Mouse (Mus musculus) neural tube, embryonic 15.5 days (tissue): ENCODE data around the gene Ccl28. TPM values are rescaled to one million over a fixed set of nuclear protein-coding genes. Genes with fewer than 3 reads are reported as not detected.
A peak's percentile ranks its signal among the peaks of the same experiment; 100 is the strongest.

Source experiments
- ATAC-seq: fragments of 200-750 bp; cut with Nextera tagmentation; 2 replicates; pipeline ENCODE4 v1.8.0; 2017; ENCODE audit warnings: mild to moderate bottlenecking, moderate TSS enrichment, moderate library complexity; ENCODE audit not compliant: low FRiP score
- H3K27ac ChIP-seq: fragments of 300-500 bp; sonication (generic); replicated peaks from 2 replicates; pipeline ENCODE4 v1.5.1; 2015; ENCODE audit warnings: mild to moderate bottlenecking, inconsistent platforms
- H3K27me3 ChIP-seq: fragments of 300-500 bp; sonication (generic); replicated peaks from 2 replicates; pipeline ENCODE4 v1.6.1; 2015; ENCODE audit warnings: inconsistent platforms
- H3K36me3 ChIP-seq: fragments of 300-500 bp; sonication (generic); 2 replicates; pipeline ENCODE4 v1.6.1; 2015; ENCODE audit warnings: inconsistent platforms
- H3K4me1 ChIP-seq: fragments of 300-500 bp; sonication (generic); 2 replicates; pipeline ENCODE4 v1.6.1; 2015; ENCODE audit warnings: inconsistent platforms
- H3K4me2 ChIP-seq: fragments of 300-500 bp; sonication (generic); 2 replicates; pipeline ENCODE4 v1.6.1; 2015; ENCODE audit warnings: inconsistent platforms, mild to moderate bottlenecking, moderate library complexity
- H3K4me3 ChIP-seq: fragments of 300-500 bp; sonication (generic); replicated peaks from 2 replicates; pipeline ENCODE4 v1.5.1; 2015; ENCODE audit warnings: mild to moderate bottlenecking, inconsistent platforms
- H3K9ac ChIP-seq: fragments of 300-500 bp; sonication (generic); replicated peaks from 2 replicates; pipeline ENCODE4 v1.6.1; 2015; ENCODE audit warnings: mild to moderate bottlenecking, inconsistent platforms
- H3K9me3 ChIP-seq: fragments of 300-500 bp; sonication (generic); replicated peaks from 2 replicates; pipeline ENCODE4 v1.6.1; 2016; ENCODE audit warnings: inconsistent platforms
- WGBS: fragments of 180-500 bp; shearing (Covaris S2); methylation state at CpG from one replicate; pipeline ENCODE4 v1.1.7; 2015; ENCODE audit warnings: mixed read lengths; 5-methylcytosine and 5-hydroxymethylcytosine counted together
- polyA plus RNA-seq: library from polyadenylated mRNA; unstranded; fragments of >200 nt; fragmentation: Nextera tagmentation; extraction: Ambion mirVana; gene quantifications from 2 replicates; pipeline ENCODE4 v1.2.1, GENCODE M21; 2015

Ccl28 gene
- polyA plus RNA-seq, 1 experiment from 2014 or later, result 0.41 TPM

DNA sequence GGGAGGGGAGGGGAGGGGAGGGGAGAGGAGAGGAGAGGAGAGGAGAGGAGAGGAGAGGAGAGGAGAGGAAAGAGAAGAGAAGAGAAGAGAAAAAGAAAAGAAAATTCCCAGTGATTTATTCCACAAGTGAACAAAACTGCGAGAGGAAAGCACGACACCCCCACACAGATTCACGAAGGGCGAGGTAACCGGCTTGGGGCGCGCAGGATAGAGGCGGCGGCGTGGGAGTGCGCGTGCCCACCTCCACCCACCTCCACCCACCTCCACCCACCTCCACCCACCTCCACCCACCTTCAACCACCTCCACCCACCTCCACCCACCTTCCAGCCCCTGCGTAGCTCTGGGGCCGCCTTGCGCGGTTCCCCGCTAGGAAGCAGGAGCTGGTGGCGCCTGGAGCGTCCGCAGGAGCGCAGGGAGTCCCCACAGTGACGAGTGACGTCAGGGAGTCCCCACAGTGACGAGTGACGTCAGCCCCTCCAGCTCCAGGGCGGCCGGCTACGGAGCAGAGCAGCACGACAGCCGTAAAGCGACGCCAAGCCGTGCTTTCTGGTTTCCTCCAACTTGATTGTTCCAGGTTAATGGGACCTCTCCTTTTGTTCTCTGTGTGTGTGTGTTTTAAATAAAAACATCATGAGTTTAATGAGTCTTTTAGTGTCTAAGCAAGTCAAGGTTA, 8.0 kb downstream of the Ccl28 start:
- Histone ChIP-seq H3K27me3 (peaks cover 3% of the 10 kb centered on the region; the same call in 1 of the 2 replicates), H3K4me3 (peak overlapping the region; percentile 51), H3K9me3 (no peaks in the 10 kb centered on the region), H3K9ac (peak overlapping the region; percentile 41), H3K4me1 (no peaks in the 10 kb centered on the region), H3K36me3 (no peaks in the 10 kb centered on the region), H3K27ac (peak overlapping the region; percentile 65), H3K4me2 (peak overlapping the region; percentile 71)
- ATAC-seq, result peak; percentile 97
- WGBS, result 9% methylated on average over 27 of the region's 33 CpGs

DNA sequence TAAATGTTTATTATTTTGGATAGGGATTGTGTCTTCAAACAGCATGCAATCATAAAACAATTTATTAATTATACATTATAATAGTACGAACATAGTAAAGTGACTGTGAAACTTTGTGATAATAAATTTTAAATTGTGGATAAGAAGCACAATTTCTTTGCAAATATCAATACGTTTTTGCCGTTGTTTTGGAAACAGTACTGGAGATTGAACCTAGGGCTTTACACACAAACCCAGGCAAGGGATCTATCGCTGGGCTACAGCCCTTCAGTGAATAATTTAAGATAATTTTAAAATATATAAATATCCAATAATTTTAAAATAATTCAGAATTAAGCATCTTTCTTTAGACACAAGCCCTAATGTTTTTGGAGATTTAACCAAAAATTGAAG, 8.5 kb downstream of the Ccl28 start:
- WGBS, result 77% methylated on average over 4 of the region's 4 CpGs
- peak overlapping the region; percentile 71 for H3K4me2 ChIP-seq
- H3K27ac ChIP-seq, result no peak overlapping the region
- ATAC-seq, result peak; percentile 70
- H3K9me3 ChIP-seq, result no peaks in the 10 kb centered on the region
- H3K4me3 ChIP-seq, result peak overlapping the region; percentile 51
- H3K36me3 ChIP-seq, result no peaks in the 10 kb centered on the region
- H3K4me1 ChIP-seq, result no peaks in the 10 kb centered on the region
- H3K9ac ChIP-seq, result no peak overlapping the region
- peaks cover 3% of the 10 kb centered on the region; the same call in 1 of the 2 replicates for H3K27me3 ChIP-seq

DNA sequence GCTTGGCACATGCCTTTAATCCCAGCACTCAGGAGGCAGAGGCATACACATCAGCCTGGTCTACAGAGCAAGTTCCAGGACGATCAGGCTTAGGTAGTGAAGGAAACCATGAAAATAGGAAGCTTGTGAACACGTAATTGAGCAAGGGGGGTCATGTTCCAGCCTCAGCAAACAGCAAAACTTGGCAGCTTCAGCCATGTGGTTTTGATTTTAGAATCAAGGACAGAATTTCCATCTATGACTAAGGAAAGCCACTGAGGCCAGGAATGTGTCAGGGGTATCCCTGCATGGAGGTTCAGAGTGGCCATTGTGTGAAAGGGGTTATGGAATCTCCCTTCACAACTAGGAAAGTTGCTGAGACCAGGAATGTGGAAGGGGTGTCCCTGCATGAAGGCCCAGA, 11.9 kb downstream of the Ccl28 start:
- peaks cover 3% of the 10 kb centered on the region; the same call in 1 of the 2 replicates for H3K27me3 ChIP-seq
- no peak overlapping the region for H3K27ac ChIP-seq
- no peaks in the 10 kb centered on the region for H3K9me3 ChIP-seq
- H3K4me3 ChIP-seq, result no peak overlapping the region
- no peaks in the 10 kb centered on the region for H3K4me1 ChIP-seq
- WGBS, result 79% methylated on average over 2 of the region's 2 CpGs
- no peaks in the 10 kb centered on the region for H3K36me3 ChIP-seq
- no peak for ATAC-seq
- no peak overlapping the region for H3K4me2 ChIP-seq
- H3K9ac ChIP-seq, result no peak overlapping the region

DNA sequence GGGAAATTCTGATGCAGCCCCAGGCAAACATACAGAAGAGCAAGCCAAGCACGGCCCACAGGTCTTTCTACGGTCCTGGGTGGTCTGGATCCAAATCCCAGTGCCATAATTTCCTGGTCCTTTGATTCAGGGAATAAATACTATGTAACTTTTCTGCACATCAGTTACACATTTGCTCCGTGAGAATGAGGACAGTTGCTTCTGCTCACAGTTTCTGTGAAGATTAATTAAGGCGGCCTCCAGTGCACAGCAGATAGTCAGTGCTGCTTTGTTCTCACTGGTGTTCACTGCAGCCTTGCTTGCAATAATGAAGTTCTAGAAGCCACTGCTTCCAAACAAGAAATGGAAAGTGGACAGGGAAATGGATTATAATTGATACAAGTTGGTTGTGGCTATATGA, 14.2 kb downstream of the Ccl28 start:
- no peak overlapping the region for H3K27ac ChIP-seq
- no peak overlapping the region for H3K9ac ChIP-seq
- no peak overlapping the region for H3K4me2 ChIP-seq
- peaks cover 3% of the 10 kb centered on the region; the same call in 1 of the 2 replicates for H3K27me3 ChIP-seq
- ATAC-seq, result no peak
- no peak overlapping the region for H3K4me3 ChIP-seq
- no peaks in the 10 kb centered on the region for H3K9me3 ChIP-seq
- H3K36me3 ChIP-seq, result no peaks in the 10 kb centered on the region
- no peaks in the 10 kb centered on the region for H3K4me1 ChIP-seq
- WGBS, result 81% methylated on average over 4 of the region's 4 CpGs

DNA sequence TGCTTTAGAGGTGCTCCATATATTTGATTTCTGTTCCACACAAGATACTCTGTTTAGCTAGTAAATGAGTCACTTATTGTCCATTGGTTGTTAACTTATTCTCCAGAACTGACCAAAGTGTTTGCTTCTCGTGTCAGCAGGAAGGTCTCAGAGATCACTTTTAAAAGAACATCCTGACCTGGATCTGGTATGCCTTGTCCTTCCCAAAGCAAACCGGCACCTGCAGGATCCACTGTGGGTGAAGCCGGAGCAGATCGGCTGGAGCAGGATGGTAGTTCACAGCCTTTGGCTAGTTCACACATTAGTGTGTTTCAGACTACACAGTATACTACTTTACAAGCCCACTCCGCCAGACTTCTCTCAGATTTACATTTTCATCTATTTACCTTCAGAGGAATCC, 14.8 kb downstream of the Ccl28 start:
- Histone ChIP-seq H3K27ac (no peak overlapping the region), H3K9ac (no peak overlapping the region), H3K36me3 (no peaks in the 10 kb centered on the region), H3K4me1 (no peaks in the 10 kb centered on the region), H3K4me2 (no peak overlapping the region), H3K9me3 (no peaks in the 10 kb centered on the region), H3K4me3 (no peak overlapping the region), H3K27me3 (peaks cover 3% of the 10 kb centered on the region; the same call in 1 of the 2 replicates)
- no peak for ATAC-seq
- WGBS, result 91% methylated on average over 5 of the region's 5 CpGs

DNA sequence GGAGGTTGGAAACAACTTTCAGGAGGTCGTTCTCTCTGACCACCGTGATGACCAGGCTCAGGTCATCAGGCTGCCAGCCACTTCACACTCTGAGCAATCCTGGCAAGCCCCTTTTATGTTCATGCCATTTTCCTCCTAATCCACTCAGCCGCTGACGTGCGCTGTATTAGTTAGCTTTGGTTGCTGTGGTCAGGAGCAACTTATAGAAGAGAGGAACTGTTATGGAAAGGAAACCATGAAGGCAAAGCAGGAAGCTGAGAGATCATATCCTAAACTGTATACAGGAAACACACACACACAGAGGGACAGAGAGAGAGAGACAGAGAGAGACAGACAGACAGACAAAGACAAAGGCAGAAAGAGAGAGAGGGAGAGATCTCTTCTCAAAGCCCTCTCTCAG, 15.7 kb downstream of the Ccl28 start:
- Histone ChIP-seq H3K36me3 (no peaks in the 10 kb centered on the region), H3K4me3 (no peak overlapping the region), H3K9ac (no peak overlapping the region), H3K27ac (no peak overlapping the region), H3K4me2 (no peak overlapping the region), H3K4me1 (no peaks in the 10 kb centered on the region), H3K9me3 (no peaks in the 10 kb centered on the region), H3K27me3 (peaks cover 3% of the 10 kb centered on the region; the same call in 1 of the 2 replicates)
- ATAC-seq, result no peak
- WGBS, result 86% methylated on average over 5 of the region's 5 CpGs

DNA sequence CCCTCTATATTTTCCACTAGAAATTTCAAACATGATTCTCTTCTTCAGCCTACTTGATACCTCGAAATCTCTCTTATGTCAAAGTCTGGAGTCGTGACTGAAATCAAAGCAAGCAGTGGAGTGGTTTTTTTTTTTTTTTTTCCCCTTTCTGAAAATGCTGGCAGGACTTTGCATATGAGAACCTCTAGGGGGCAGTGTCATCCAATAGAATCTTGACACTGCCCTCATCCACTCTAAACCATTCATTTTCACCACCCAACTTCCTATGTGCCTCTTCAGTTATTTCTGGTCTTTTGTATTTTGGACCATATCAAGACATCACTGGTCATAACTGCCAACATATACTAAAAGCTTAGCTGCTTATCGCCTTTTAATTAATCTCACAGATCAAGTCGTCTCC, 16.9 kb downstream of the Ccl28 start:
- H3K36me3 ChIP-seq, result no peaks in the 10 kb centered on the region
- H3K4me1 ChIP-seq, result no peaks in the 10 kb centered on the region
- no peak overlapping the region for H3K4me2 ChIP-seq
- H3K9me3 ChIP-seq, result no peaks in the 10 kb centered on the region
- WGBS, result 29% methylated on average over 4 of the region's 4 CpGs
- no peak overlapping the region for H3K4me3 ChIP-seq
- H3K9ac ChIP-seq, result no peak overlapping the region
- H3K27ac ChIP-seq, result no peak overlapping the region
- ATAC-seq, result peak; percentile 61; the same call in 1 of the 2 replicates
- H3K27me3 ChIP-seq, result no peaks in the 10 kb centered on the region; the same call in 1 of the 2 replicates

DNA sequence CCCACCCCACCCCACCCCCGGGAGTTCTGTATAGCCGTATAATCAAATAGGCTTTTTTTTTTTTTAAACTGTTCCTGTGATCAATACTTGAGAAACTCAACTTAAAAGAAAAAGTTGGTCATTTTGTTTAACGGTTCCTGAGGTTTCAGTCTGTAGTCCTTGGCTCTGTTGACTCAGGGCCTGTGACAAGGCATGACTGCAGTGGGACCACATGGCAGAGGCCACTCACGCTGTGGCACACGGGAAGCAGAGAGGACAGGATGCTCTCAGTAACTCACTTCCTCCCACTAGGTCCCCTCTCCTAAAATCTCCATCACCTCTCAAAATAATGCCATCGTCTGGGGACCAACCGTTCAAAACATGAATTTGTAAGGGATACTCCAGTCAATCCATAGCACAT, 17.5 kb downstream of the Ccl28 start:
- Histone ChIP-seq H3K4me2 (no peak overlapping the region), H3K27ac (no peak overlapping the region), H3K9ac (no peak overlapping the region), H3K36me3 (no peaks in the 10 kb centered on the region), H3K4me1 (no peaks in the 10 kb centered on the region), H3K9me3 (no peaks in the 10 kb centered on the region), H3K27me3 (no peaks in the 10 kb centered on the region), H3K4me3 (no peak overlapping the region)
- 84% methylated on average over 7 of the region's 7 CpGs for WGBS
- ATAC-seq, result no peak

DNA sequence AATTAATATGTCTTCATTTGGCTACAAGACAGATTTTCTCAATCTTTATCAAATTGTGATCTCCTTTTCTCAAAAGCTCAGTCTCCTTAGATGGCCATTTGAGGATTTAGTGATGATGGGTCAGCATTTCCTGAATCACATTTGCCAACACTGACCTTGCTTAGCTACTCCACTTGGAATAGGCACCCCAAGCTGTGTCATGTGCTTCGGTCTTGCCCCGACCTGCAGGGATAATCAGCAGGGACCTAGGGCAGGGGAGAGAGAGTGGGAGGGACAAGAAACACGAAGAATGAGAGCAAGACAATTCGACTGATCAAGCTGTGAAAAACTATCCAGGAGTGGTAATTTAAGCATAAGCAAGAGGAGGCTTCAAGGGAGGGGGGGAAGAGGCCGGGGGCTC, 21.1 kb downstream of the Ccl28 start:
- Histone ChIP-seq H3K36me3 (no peaks in the 10 kb centered on the region), H3K9me3 (no peaks in the 10 kb centered on the region), H3K4me3 (no peak overlapping the region), H3K4me1 (no peaks in the 10 kb centered on the region), H3K4me2 (no peak overlapping the region), H3K9ac (no peak overlapping the region), H3K27me3 (no peaks in the 10 kb centered on the region), H3K27ac (no peak overlapping the region)
- no peak for ATAC-seq
- 67% methylated on average over 5 of the region's 5 CpGs for WGBS

DNA sequence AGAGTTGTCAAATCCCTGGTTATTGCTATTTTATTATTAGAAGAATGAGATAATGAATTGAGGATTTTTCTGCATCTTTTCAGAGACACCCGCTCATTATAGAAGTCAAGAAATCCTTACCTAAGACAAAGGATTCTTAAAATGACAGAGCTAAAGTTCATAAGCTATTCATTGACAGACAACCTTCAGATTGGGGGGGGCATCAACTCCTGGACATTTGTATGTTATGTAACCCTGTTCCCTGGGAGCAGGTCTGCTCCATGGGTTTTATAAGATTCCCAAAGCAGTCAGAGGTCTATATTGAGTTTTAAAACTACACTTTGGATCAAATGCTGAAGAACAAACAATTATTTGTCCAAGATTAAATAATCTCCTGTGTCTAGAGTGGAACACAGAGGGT, 22.9 kb downstream of the Ccl28 start:
- Histone ChIP-seq H3K27me3 (no peaks in the 10 kb centered on the region), H3K4me3 (no peak overlapping the region), H3K9me3 (no peaks in the 10 kb centered on the region), H3K4me2 (no peak overlapping the region), H3K4me1 (no peaks in the 10 kb centered on the region), H3K36me3 (no peaks in the 10 kb centered on the region), H3K9ac (no peak overlapping the region), H3K27ac (no peak overlapping the region)
- WGBS, result 90% methylated on average over 1 of the region's 1 CpGs
- no peak for ATAC-seq

DNA sequence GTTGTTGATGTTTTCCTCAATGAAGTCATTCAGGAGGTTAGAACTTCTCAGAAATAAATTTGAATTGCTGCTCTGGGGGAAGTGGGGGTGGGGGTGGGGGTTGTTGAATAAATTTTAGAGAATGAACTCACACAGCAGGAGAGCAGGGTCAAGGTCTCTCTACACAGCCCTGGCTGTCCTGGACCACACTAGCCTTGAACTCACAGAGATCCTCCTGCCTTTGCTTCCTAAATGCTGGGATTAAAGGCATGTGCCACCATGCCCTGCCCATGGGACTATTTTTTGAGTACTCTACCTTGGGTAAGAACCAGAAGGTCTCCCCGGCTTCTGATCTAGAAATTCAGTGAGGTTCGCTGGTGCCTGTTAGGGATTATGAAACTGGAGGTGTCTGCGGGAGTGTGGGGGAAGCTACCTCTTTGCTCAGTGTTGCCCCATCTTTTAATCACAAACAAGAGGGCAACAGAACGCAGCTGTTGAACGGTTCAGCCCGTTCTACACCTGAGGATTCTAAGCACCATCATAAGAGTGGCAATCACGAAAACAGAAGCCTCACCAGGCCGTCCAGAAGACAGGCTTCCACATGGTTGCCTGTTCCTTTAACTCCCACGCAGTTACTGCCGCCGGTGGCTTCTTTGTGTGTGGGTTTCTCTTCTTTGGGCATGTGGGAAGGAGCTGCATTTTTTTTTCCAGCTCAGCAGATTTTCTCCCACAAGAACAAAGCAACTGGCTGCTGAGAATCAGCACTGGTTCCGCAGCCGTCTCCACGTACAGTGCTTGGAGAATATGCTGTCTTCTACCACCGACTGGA, 25.5 kb downstream of the Ccl28 start:
- Histone ChIP-seq H3K9me3 (no peaks in the 10 kb centered on the region), H3K4me1 (no peaks in the 10 kb centered on the region), H3K9ac (no peak overlapping the region), H3K27me3 (no peaks in the 10 kb centered on the region), H3K4me3 (no peak overlapping the region), H3K4me2 (peak overlapping the region; percentile 9; the same call in 1 of the 2 replicates), H3K27ac (peak overlapping the region; percentile 34; the same call in 1 of the 2 replicates), H3K36me3 (no peaks in the 10 kb centered on the region)
- WGBS, result 54% methylated on average over 15 of the region's 15 CpGs
- peak; percentile 68 for ATAC-seq

DNA sequence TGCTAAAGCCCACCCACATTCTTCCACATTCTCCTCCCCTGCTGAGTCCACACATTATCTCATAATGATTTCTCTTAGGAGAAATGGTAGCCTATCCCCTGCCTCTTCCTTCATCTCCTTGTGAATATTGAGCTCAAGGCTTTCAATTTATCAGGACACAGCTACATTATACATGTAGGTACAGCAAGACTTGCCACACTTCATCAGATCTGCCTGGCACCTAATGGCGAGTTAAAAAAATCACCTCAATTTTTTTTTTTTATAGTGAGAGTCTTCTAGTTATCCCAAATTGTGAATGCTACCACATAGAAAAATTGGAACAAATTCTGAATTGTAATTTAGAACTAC, 26.1 kb downstream of the Ccl28 start:
- Histone ChIP-seq H3K4me1 (no peaks in the 10 kb centered on the region), H3K9me3 (no peaks in the 10 kb centered on the region), H3K9ac (no peak overlapping the region), H3K4me3 (no peak overlapping the region), H3K27me3 (no peaks in the 10 kb centered on the region), H3K4me2 (peak overlapping the region; percentile 9; the same call in 1 of the 2 replicates), H3K27ac (peak overlapping the region; percentile 34; the same call in 1 of the 2 replicates), H3K36me3 (no peaks in the 10 kb centered on the region)
- 0 out of 2 replicates have a peak, but pooled peaks have one; percentile 31 for ATAC-seq
- 78% methylated on average over 1 of the region's 1 CpGs for WGBS
